Mouse (Mus musculus) kidney, embryonic 16.5 days (tissue): ENCODE results near the gene Tmsb15l. TPM values are rescaled to one million over a fixed set of nuclear protein-coding genes. Genes with fewer than 3 reads are reported as not detected.
A peak's percentile ranks its signal among the peaks of the same experiment; 100 is the strongest.

Experiments used
- ATAC-seq: fragments of 200-750 bp; cut with Nextera tagmentation; 2 replicates; pipeline ENCODE4 v1.8.0; 2017; ENCODE audit warnings: moderate TSS enrichment; ENCODE audit not compliant: low FRiP score, low TSS enrichment
- H3K27ac ChIP-seq: fragments of 300-500 bp; sonication (generic); 2 replicates; pipeline ENCODE4 v1.5.1; 2014; ENCODE audit warnings: low read length
- H3K27me3 ChIP-seq: fragments of 300-500 bp; sonication (generic); 2 replicates; pipeline ENCODE4 v1.6.1; 2014; ENCODE audit warnings: low read length, control low read depth, mixed read lengths; ENCODE audit not compliant: insufficient read depth
- H3K36me3 ChIP-seq: fragments of 300-500 bp; sonication (generic); 2 replicates; pipeline ENCODE4 v1.6.1; 2014; ENCODE audit warnings: low read length, control low read depth, mixed read lengths; ENCODE audit not compliant: insufficient read depth
- H3K4me1 ChIP-seq: fragments of 300-500 bp; sonication (generic); 2 replicates; pipeline ENCODE4 v1.6.1; 2014; ENCODE audit warnings: low read length, control low read depth, mixed read lengths; ENCODE audit not compliant: insufficient read depth
- H3K4me2 ChIP-seq: fragments of 300-500 bp; sonication (generic); replicated peaks from 2 replicates; pipeline ENCODE4 v1.6.1; 2014; ENCODE audit warnings: low read depth, low read length
- H3K4me3 ChIP-seq: fragments of 300-500 bp; sonication (generic); 2 replicates; pipeline ENCODE4 v1.5.1; 2014; ENCODE audit warnings: mild to moderate bottlenecking, low read length
- H3K9ac ChIP-seq: fragments of 300-500 bp; sonication (generic); replicated peaks from 2 replicates; pipeline ENCODE4 v1.6.1; 2014; ENCODE audit warnings: low read length
- H3K9me3 ChIP-seq: fragments of 300-500 bp; sonication (generic); 2 replicates; pipeline ENCODE4 v1.6.1; 2016; ENCODE audit warnings: low read length, control low read depth
- WGBS: fragments of 180-500 bp; shearing (Covaris S2); extraction: QIAGEN DNeasy Blood & Tissue Kit; methylation state at CpG from one replicate; pipeline ENCODE4 v1.1.7; 2014; 5-methylcytosine and 5-hydroxymethylcytosine counted together
- polyA plus RNA-seq: library from polyadenylated mRNA; unstranded; fragments of >200 nt; fragmentation: Nextera tagmentation; extraction: Ambion mirVana; gene quantifications from 2 replicates; pipeline ENCODE4 v1.2.1, GENCODE M21; 2015

The Tmsb15l gene
- 4.7 and 6.6 TPM in 2 replicates for polyA plus RNA-seq

DNA sequence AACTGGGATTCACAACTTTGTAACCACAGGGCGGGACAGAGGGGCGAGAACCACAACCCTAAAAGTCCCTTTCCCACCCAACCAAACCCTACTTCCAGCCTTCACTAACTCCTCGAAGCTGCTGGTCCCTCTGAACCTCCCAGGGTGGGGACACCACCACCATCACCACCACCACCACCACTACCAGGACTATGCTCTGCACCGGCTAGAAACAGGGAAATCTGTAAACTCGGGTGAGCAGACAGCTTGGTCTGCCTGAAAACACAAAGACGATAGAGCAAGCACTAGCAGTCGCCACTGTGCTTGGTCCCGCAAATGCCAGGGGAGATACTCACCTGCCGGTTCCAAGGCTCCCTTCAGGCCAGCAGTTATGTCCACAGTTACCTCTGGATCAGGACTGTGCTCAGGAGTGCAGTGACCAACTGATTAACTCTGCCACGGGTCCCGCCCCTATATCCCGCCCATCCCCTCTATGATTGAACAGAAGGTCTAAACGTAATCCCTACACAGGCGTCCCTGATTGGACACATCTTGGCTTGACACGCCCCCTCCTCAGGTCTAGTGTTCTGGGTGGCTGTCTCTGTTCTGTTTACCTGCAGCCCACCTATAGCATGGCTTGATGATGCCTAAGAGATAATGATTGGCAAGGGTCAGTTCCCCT, at the start of gene Tmsb15l, which contains the start of gene Tmsb15b1:
Gene Tmsb15l, minus strand, starts transcription at position 446 of the 661 bp plus-strand sequence.
Gene Tmsb15b1, minus strand, starts transcription at position 451 of the 661 bp plus-strand sequence.
- Histone ChIP-seq H3K4me2 (peak within 1 kb of the TSS; percentile 60), H3K9ac (peak within 1 kb of the TSS; percentile 61), H3K4me3 (peak within 1 kb of the TSS; percentile 47), H3K9me3 (no peaks in the 10 kb centered on the region), H3K36me3 (no peaks in the 10 kb centered on the region), H3K27ac (no peak within 1 kb of the TSS), H3K27me3 (no peaks in the 10 kb centered on the region), H3K4me1 (no peaks in the 10 kb centered on the region)
- 40% methylated on average over 15 of the region's 15 CpGs for WGBS
- ATAC-seq, result peak; percentile 100

DNA sequence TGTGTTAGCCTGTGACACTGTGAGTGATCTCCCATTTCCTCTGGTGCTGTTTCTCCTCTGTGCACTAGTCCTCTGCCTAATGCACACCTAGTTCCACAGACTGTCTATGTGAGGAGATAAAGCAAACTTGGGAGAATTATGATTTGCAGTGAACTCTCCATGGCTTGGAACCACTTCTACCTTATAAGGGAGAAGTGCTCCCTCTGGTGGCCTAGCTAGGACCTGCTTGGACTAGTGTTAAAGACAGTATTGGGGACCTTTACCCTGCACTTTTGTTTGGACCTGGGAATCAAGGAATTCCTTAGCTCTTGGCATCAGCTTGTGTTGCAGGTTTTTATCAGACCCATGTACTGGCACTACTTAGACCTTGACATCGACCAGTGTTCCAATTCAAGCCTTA, 42.6 kb upstream of the Tmsb15l start:
- no peaks in the 10 kb centered on the region for H3K9me3 ChIP-seq
- ATAC-seq, result no peak
- H3K27me3 ChIP-seq, result no peaks in the 10 kb centered on the region
- 15% methylated on average over 1 of the region's 1 CpGs for WGBS
- no peak overlapping the region for H3K9ac ChIP-seq
- H3K36me3 ChIP-seq, result no peaks in the 10 kb centered on the region
- H3K27ac ChIP-seq, result no peak overlapping the region
- H3K4me1 ChIP-seq, result no peaks in the 10 kb centered on the region
- H3K4me2 ChIP-seq, result no peak overlapping the region
- H3K4me3 ChIP-seq, result no peak overlapping the region

DNA sequence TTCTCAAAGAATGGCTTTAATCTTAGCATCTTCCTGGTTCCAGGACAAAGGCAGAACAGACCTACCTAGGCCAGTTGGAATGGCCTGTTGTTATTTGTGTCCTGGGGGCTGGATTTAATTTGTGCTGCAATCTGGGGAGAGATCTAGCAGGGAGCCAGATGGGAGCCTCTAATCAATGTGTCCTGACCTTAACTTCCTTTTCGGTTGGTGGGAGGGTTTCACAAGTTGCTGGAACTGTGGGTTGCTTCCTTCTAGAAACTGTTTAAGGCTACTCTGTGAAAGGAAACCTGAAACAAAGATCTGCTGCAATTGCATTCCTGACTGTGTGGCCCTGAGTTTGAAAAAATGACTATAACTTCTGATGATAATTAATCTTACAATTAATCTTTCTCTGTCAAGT, 41.0 kb upstream of the Tmsb15l start:
- H3K9ac ChIP-seq, result no peak overlapping the region
- H3K9me3 ChIP-seq, result no peaks in the 10 kb centered on the region
- H3K4me1 ChIP-seq, result no peaks in the 10 kb centered on the region
- no peak overlapping the region for H3K4me2 ChIP-seq
- ATAC-seq, result no peak
- no peak overlapping the region for H3K27ac ChIP-seq
- 70% methylated on average over 1 of the region's 1 CpGs for WGBS
- H3K27me3 ChIP-seq, result no peaks in the 10 kb centered on the region
- no peak overlapping the region for H3K4me3 ChIP-seq
- H3K36me3 ChIP-seq, result no peaks in the 10 kb centered on the region

DNA sequence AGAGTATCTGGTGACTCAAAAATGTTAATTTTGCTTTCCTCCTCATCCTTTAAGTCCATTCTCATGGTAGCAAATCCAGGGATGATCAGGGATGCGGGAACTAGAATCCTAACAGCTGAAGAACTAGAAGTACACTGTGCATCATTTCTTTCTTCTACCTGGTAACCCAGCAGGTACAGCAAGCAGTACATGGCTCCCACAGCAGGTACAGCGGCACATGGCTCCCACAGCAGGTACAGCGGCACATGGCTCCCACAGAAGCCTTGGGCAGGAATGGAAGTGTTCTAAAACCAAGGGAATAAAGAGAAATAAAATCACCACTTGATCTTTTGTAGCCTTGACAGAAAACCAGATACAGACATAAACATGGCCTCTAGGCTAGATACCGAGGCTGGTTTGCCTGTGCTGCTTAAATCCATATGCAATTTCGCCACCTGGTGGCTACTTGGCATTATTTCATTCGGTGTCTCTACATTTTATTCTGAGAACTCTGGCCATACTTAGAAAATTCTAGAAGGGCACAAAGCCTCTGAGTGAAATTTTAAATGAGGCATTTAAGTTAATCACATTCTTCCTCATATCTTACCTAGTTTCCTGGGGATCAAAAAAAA, 38.5 kb upstream of the Tmsb15l start:
- WGBS, result 55% methylated on average over 6 of the region's 6 CpGs
- no peak for ATAC-seq
- no peak overlapping the region for H3K9ac ChIP-seq
- no peak overlapping the region for H3K27ac ChIP-seq
- no peak overlapping the region for H3K4me2 ChIP-seq
- H3K36me3 ChIP-seq, result no peaks in the 10 kb centered on the region
- no peaks in the 10 kb centered on the region for H3K9me3 ChIP-seq
- H3K4me1 ChIP-seq, result no peaks in the 10 kb centered on the region
- H3K27me3 ChIP-seq, result no peaks in the 10 kb centered on the region; the same call in 1 of the 2 replicates
- H3K4me3 ChIP-seq, result no peak overlapping the region

DNA sequence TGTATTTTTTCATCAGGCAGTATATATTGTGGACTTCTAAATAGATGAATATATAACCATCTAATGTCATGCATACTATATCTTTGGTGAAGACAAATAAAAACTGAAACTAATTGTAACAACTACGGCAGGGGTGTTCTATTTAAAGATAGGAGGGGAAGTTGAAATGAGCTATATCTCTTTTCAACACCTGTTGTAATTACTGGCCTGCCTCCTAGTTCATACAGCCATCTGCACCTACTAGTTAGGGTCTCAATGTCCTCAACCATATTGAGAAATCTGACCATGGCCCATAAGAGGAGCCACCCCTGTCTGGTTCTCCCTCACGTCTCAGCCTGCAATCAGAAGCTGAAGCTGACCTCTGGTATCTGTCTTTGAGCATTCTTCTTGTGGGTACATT, 19.6 kb upstream of the Tmsb15l start:
- Histone ChIP-seq H3K4me3 (no peak overlapping the region), H3K9me3 (no peaks in the 10 kb centered on the region), H3K4me2 (no peak overlapping the region), H3K9ac (no peak overlapping the region), H3K27me3 (peaks cover 24% of the 10 kb centered on the region; the same call in 1 of the 2 replicates), H3K27ac (no peak overlapping the region), H3K4me1 (no peaks in the 10 kb centered on the region), H3K36me3 (no peaks in the 10 kb centered on the region)
- no peak for ATAC-seq
- 79% methylated on average over 2 of the region's 2 CpGs for WGBS

DNA sequence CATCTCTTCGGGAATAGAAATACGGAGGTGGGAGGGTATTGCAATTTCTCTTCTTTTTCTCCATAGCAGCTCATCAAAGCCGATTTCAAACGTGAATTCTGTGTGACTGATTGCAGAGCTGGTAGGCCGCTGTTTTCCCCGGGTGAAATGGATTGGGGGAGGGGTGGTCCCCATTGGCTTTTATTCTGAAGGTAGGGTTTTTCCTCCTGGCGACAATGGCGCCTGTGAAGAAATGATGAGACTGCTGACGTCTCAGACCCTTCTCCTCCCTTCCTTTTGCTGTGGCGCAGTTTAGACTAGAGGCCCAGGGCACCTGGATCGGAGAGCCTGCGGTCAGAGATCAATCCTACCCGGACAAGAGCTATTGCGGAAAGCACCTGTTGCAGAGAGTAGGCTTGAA, 17.0 kb upstream of the Tmsb15l start:
- peak overlapping the region; percentile 50 for H3K4me3 ChIP-seq
- 34% methylated on average over 14 of the region's 14 CpGs for WGBS

DNA sequence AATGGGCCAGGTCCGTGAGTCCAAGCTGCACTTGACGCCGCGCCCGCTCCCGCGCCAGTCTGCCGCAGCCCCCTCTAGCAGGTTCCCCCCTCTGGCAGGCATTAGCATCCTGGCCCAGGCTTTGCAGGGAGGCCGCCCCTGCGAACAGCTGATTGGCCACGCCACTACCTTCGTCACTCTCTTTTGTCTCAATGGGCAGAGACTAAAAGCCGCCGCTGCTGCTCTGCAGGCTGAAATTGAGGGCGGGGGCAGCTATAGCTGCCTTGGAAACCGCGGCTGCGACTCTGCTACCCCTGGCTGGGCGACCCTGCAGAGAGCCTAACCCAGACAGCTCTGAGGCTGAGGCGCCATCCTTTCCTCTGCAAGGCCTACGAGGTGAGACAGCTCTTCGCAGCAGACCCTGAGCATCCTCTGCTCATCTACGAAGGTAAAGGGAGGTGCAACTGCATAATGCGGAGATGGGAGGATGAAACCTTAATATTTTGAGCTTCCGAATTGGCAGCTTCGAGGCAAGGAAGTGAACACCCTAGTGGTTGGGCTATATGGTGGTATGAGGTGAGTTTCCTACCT, 16.4 kb upstream of the Tmsb15l start, which contains the start of gene Zcchc18:
Gene Zcchc18, plus strand, starts transcription at position 178 of the 570 bp plus-strand sequence.
- Histone ChIP-seq H3K4me3 (peak within 1 kb of the TSS; percentile 50), H3K9me3 (no peaks in the 10 kb centered on the region), H3K9ac (peak within 1 kb of the TSS; percentile 58), H3K27ac (no peak within 1 kb of the TSS), H3K4me1 (no peaks in the 10 kb centered on the region), H3K36me3 (no peaks in the 10 kb centered on the region), H3K4me2 (peak within 1 kb of the TSS; percentile 55), H3K27me3 (peaks cover 35% of the 10 kb centered on the region; the same call in 1 of the 2 replicates)
- ATAC-seq, result peak; percentile 97
- WGBS, result 19% methylated on average over 24 of the region's 26 CpGs

More for the DNA sequence above, 17.0 kb upstream of the Tmsb15l start:
- H3K9ac ChIP-seq, result peak overlapping the region; percentile 58
- ATAC-seq, result no peak
- H3K4me2 ChIP-seq, result peak overlapping the region; percentile 55
- peaks cover 35% of the 10 kb centered on the region; the same call in 1 of the 2 replicates for H3K27me3 ChIP-seq
- H3K36me3 ChIP-seq, result no peaks in the 10 kb centered on the region
- no peak overlapping the region for H3K27ac ChIP-seq
- no peaks in the 10 kb centered on the region for H3K4me1 ChIP-seq
- H3K9me3 ChIP-seq, result no peaks in the 10 kb centered on the region

DNA sequence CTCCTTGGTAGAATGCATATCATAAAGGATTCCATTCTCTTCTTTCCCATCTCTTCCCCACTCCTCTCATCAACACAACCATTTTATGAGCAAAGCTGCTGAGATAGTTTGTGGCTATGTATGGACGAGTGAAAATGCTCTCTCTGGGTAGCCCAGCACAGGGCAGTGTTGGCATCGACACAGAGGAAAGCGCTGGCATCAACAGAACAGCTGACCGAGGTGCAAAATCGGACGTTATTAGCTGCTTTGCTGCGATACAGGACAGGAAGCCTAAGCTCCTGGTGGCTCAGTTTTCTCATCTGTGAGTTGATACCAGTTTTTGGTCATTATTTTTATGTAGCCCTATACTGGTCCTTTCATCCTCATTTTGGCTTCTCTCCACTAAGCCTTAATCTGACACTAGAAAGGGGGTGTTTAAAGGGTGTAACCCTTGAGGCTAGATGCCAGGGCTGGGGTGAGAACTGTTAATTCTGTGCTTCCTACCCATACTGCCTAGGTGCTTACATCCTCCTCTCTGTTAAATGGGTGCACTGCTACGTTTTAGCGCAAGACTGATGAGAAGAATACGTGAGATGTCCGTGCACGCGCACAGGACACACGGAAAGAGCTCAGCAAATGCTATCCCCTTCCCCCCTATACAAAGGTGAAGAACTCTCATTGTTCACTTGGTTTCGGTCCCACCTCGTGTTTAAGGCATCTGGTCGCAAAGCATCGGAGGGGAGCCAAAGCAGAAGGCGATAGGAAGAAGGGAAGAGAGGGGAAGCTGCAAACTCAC, 15.7 kb upstream of the Tmsb15l start:
- Histone ChIP-seq H3K9me3 (no peaks in the 10 kb centered on the region), H3K27ac (no peak overlapping the region), H3K9ac (0 out of 2 replicates have a peak overlapping the region, but pooled peaks have one; percentile 36), H3K4me1 (no peaks in the 10 kb centered on the region), H3K4me2 (peak overlapping the region; percentile 55), H3K27me3 (peaks cover 35% of the 10 kb centered on the region; the same call in 1 of the 2 replicates), H3K36me3 (no peaks in the 10 kb centered on the region), H3K4me3 (peak overlapping the region; percentile 50)
- WGBS, result 28% methylated on average over 19 of the region's 19 CpGs
- peak; percentile 16; the same call in 1 of the 2 replicates for ATAC-seq

DNA sequence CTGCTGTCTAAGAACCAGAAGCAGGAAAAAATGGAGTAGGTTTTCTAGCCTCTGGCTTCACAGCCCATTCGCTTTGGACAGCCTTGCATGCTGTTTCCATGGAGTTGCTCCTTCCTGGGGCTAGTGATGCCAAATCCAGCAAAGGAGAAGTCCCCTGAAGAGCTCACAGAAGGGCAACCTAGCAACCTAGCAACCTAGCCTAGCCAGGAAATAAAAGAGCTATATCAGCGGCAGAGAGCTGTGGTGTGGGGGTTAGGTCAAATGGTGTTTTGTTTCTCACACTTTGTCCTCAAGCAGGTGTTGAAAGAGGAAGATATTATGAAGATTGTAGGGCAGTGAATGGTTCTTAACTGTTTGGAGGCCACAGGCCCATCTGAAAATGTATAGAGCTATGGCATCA, 14.6 kb upstream of the Tmsb15l start:
- H3K4me3 ChIP-seq, result no peak overlapping the region
- no peaks in the 10 kb centered on the region for H3K9me3 ChIP-seq
- no peak for ATAC-seq
- peaks cover 35% of the 10 kb centered on the region; the same call in 1 of the 2 replicates for H3K27me3 ChIP-seq
- H3K4me1 ChIP-seq, result no peaks in the 10 kb centered on the region
- WGBS, result 64% methylated on average over 2 of the region's 2 CpGs
- H3K9ac ChIP-seq, result no peak overlapping the region
- no peaks in the 10 kb centered on the region for H3K36me3 ChIP-seq
- H3K4me2 ChIP-seq, result no peak overlapping the region
- H3K27ac ChIP-seq, result no peak overlapping the region
